Mouse (Mus musculus) hindbrain, embryonic 14.5 days (tissue): ENCODE measurements around the gene Snx9. TPM values are rescaled to one million over a fixed set of nuclear protein-coding genes. Genes with fewer than 3 reads are reported as not detected.

Experiments used
- ATAC-seq: fragments of 200-750 bp; cut with Nextera tagmentation; 2 replicates; pipeline ENCODE4 v1.8.0; 2017; ENCODE audit warnings: moderate number of reproducible peaks, mild to moderate bottlenecking, moderate TSS enrichment, moderate library complexity; ENCODE audit not compliant: low FRiP score
- DNase-seq: peaks from one replicate; pipeline ENCODE4 v3.0.0-alpha.2; 2015; ENCODE audit warnings: low spot score
- H3K27ac ChIP-seq: fragments of 300-500 bp; sonication (generic); 2 replicates; pipeline ENCODE4 v1.5.1; 2014; ENCODE audit warnings: mild to moderate bottlenecking, moderate library complexity
- H3K27me3 ChIP-seq: fragments of 300-500 bp; sonication (generic); 2 replicates; pipeline ENCODE4 v1.6.1; 2014; ENCODE audit warnings: mild to moderate bottlenecking, low read length, mixed read lengths; ENCODE audit not compliant: control insufficient read depth, insufficient read depth
- H3K36me3 ChIP-seq: fragments of 300-500 bp; sonication (generic); replicated peaks from 2 replicates; pipeline ENCODE4 v1.6.1; 2014; ENCODE audit not compliant: control insufficient read depth, insufficient read depth
- H3K4me1 ChIP-seq: fragments of 300-500 bp; sonication (generic); replicated peaks from 2 replicates; pipeline ENCODE4 v1.6.1; 2014; ENCODE audit warnings: antibody characterized with exemption, low read length, mixed read lengths; ENCODE audit not compliant: control insufficient read depth, insufficient read depth
- H3K4me2 ChIP-seq: fragments of 300-500 bp; sonication (generic); replicated peaks from 2 replicates; pipeline ENCODE4 v1.6.1; 2014; ENCODE audit warnings: mild to moderate bottlenecking, moderate library complexity
- H3K4me3 ChIP-seq: fragments of 300-500 bp; sonication (generic); replicated peaks from 2 replicates; pipeline ENCODE4 v1.5.1; 2014; ENCODE audit warnings: mild to moderate bottlenecking, low read length
- H3K9ac ChIP-seq: fragments of 300-500 bp; sonication (generic); 2 replicates; pipeline ENCODE4 v1.6.1; 2014
- H3K9me3 ChIP-seq: fragments of 300-500 bp; sonication (generic); 2 replicates; pipeline ENCODE4 v1.6.1; 2016; ENCODE audit warnings: low read length; ENCODE audit not compliant: control insufficient read depth
- WGBS: fragments of 180-500 bp; shearing (Covaris S2); extraction: QIAGEN DNeasy Blood & Tissue Kit; methylation state at CpG from one replicate; pipeline ENCODE4 v1.1.7; 2014; 5-methylcytosine and 5-hydroxymethylcytosine counted together
- polyA plus RNA-seq: library from polyadenylated mRNA; unstranded; fragments of >200 nt; fragmentation: Nextera tagmentation; extraction: Ambion mirVana; gene quantifications from 2 replicates; pipeline ENCODE4 v1.2.1, GENCODE M21; 2014

Gene Snx9
- polyA plus RNA-seq, 1 experiment from 2014 or later, result 10.8 TPM

GRCm38 (mm10) chr17:5921954-5922353 lies 80.8 kb downstream of the Snx9 start:
- H3K9me3 ChIP-seq, result no peaks in the 10 kb centered on the region
- no peaks in the 10 kb centered on the region for H3K4me1 ChIP-seq
- H3K4me3 ChIP-seq, result no peak overlapping the region
- H3K36me3 ChIP-seq, result peaks cover 16% of the 10 kb centered on the region
- no peak overlapping the region for H3K9ac ChIP-seq
- ATAC-seq, result no peak
- H3K4me2 ChIP-seq, result no peak overlapping the region
- no peak for DNase-seq
- WGBS, result 93% methylated on average over 8 of the region's 8 CpGs
- H3K27me3 ChIP-seq, result no peaks in the 10 kb centered on the region
- no peak overlapping the region for H3K27ac ChIP-seq

DNA sequence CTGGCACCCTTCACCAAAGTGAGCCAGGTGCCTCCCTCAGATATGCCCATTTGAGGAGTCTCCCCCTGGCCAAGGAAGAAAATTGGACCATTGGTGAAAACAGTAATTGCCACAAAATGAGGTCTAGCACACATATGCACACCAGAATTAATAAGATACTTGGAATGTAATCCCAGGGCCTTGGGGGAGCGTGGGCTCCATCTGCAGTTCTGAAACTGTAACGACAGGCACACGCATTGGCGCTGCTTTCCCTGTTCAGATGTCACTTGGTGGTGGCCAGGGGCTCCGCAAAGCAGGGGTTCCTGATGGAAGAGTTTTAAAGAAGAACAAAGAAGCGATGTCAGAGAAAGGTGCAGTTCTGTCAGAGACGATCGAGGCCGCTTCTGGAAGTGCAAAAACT lies 82.2 kb downstream of the Snx9 start:
- Histone ChIP-seq H3K9ac (no peak overlapping the region), H3K27me3 (no peaks in the 10 kb centered on the region), H3K4me1 (no peaks in the 10 kb centered on the region), H3K4me2 (no peak overlapping the region), H3K36me3 (peaks cover 14% of the 10 kb centered on the region), H3K9me3 (no peaks in the 10 kb centered on the region), H3K27ac (no peak overlapping the region), H3K4me3 (no peak overlapping the region)
- DNase-seq, result peak; percentile 71
- ATAC-seq, result no peak; the same call in 1 of the 2 replicates
- WGBS, result 68% methylated on average over 9 of the region's 9 CpGs

DNA sequence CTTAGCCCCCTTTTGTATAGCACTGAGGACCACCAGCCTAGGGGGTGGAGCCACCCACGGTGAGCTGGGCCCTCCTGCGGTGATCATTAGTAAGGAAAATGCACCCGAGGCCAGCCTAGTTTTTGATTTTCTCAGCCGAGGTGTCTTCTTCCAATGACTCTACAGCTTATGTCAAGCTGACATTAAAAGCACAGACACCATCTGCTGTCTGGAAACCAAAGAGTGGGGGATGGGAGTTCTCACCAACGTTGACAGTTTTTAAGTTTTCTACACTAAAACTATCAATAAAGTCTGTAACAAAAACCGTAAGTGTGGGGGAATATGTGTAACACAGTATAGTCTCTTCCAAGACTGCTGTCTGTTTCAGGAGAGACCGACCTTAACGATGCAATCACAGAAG lies 83.1 kb downstream of the Snx9 start:
- H3K4me3 ChIP-seq, result no peak overlapping the region
- peaks cover 7% of the 10 kb centered on the region for H3K36me3 ChIP-seq
- no peaks in the 10 kb centered on the region for H3K4me1 ChIP-seq
- H3K4me2 ChIP-seq, result no peak overlapping the region
- ATAC-seq, result no peak
- no peak for DNase-seq
- H3K9ac ChIP-seq, result no peak overlapping the region
- 66% methylated on average over 8 of the region's 8 CpGs for WGBS
- no peak overlapping the region for H3K27ac ChIP-seq
- H3K9me3 ChIP-seq, result no peaks in the 10 kb centered on the region
- no peaks in the 10 kb centered on the region for H3K27me3 ChIP-seq

- no peak overlapping the region for H3K27ac ChIP-seq
- no peak for DNase-seq
- WGBS, result 89% methylated on average over 7 of the region's 7 CpGs
These were observed 85.6 kb downstream of the Snx9 start for GRCm38 (mm10) chr17:5926710-5927109.

DNA sequence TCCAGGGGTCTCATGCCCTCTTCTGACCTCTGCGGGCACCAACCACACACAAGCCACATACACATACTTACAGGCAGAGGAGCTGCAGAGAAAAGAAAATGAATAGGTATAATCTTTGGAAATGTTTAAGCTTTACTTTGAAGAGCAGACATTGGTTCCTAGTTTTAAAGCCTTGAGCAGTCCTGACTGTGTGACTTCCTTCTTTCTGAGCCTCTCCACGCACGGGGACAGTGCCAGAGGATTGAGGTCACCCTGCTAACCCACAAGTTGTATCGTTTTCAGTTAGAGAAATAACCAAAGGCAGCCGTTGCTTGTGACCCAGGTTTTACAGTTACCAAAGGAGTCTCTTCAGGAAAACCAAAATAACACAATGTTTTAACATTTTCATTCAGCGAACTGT lies 87.9 kb downstream of the Snx9 start:
- WGBS, result 85% methylated on average over 6 of the region's 6 CpGs
- Histone ChIP-seq H3K9ac (no peak overlapping the region), H3K36me3 (no peaks in the 10 kb centered on the region; the same call in 1 of the 2 replicates), H3K4me1 (no peaks in the 10 kb centered on the region), H3K9me3 (no peaks in the 10 kb centered on the region), H3K27me3 (no peaks in the 10 kb centered on the region), H3K4me2 (no peak overlapping the region), H3K4me3 (no peak overlapping the region), H3K27ac (no peak overlapping the region)
- DNase-seq (no peak), ATAC-seq (no peak)

More at GRCm38 (mm10) chr17:5926710-5927109, 85.6 kb downstream of the Snx9 start:
- Histone ChIP-seq H3K36me3 (no peaks in the 10 kb centered on the region; the same call in 1 of the 2 replicates), H3K4me2 (no peak overlapping the region), H3K9me3 (no peaks in the 10 kb centered on the region), H3K9ac (no peak overlapping the region), H3K4me3 (no peak overlapping the region), H3K27me3 (no peaks in the 10 kb centered on the region), H3K4me1 (no peaks in the 10 kb centered on the region)
- ATAC-seq, result no peak

GRCm38 (mm10) chr17:5932161-5932560 lies 91.0 kb downstream of the Snx9 start:
- ATAC-seq (no peak), DNase-seq (no peak)
- WGBS, result 85% methylated on average over 5 of the region's 5 CpGs
- Histone ChIP-seq H3K4me3 (no peak overlapping the region), H3K9ac (no peak overlapping the region), H3K36me3 (no peaks in the 10 kb centered on the region; the same call in 1 of the 2 replicates), H3K4me2 (no peak overlapping the region), H3K4me1 (no peaks in the 10 kb centered on the region), H3K9me3 (no peaks in the 10 kb centered on the region), H3K27ac (no peak overlapping the region), H3K27me3 (no peaks in the 10 kb centered on the region)

DNA sequence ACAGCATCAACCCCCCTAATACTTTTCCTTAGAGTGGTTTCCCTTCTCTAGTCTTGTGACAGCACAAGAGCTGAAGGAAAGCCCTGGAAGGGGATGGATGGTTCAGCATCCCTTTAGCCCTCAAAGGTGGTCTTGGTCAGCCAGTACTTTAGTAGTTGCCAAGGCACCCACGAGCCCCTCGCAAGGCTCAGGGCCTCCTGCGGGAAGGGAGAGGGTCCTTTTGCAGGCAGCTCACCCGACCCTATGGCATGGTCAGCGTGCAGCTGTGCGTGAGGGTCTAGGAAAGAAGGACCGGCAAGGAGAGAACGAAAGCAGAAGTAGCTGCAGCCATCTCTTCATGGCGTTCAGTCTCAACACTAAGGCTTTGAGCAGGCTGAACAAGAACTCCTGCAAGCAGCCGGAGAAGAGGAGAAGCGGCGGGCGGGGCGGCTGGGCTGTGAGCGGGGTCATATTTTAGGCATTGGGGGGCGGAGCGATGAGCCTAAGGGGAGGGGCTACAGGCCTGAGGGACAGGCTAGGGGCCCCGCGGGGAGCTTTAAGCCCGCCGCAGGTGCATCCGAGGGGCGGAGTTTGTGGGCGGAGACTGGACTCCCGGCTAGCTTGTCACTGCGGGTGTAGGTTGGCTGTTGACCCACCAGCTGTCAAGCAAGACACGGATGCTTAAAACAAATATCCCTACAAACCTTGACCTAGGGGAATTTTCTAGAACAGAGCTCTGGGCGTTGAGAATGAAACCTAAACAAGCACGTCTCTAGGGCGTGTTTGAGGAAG lies 93.6 kb downstream of the Snx9 start:
- WGBS, result 1% methylated on average over 30 of the region's 30 CpGs
- Histone ChIP-seq H3K4me3 (peak overlapping the region; percentile 30), H3K27me3 (no peaks in the 10 kb centered on the region; the same call in 1 of the 2 replicates), H3K9me3 (no peaks in the 10 kb centered on the region), H3K36me3 (no peaks in the 10 kb centered on the region; the same call in 1 of the 2 replicates), H3K4me2 (peak overlapping the region; percentile 58), H3K9ac (peak overlapping the region; percentile 56), H3K4me1 (no peaks in the 10 kb centered on the region), H3K27ac (no peak overlapping the region)
- DNase-seq, result peak; percentile 65
- ATAC-seq, result peak; percentile 73

GRCm38 (mm10) chr17:5935680-5936079 lies 94.6 kb downstream of the Snx9 start:
- WGBS, result 46% methylated on average over 3 of the region's 3 CpGs
- no peak for ATAC-seq

DNA sequence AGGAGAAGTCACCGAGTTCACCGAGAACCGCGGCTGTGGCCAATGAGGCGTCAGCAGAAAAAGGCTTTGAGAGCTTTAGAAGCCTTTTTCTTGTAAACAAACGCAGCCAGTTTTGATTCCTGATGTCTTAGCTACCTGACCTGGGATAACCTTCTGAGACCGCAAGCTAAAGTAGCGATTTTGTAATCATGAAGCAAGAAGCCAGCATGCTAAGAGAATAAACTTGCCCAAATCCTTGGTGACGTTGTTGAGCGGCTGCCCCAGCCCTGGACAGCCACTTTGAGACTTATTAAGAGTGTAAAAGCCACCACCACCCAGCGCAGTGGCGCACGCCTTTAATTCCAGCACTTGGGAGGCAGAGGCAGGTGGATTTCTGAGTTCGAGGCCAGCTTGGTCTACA lies 95.1 kb downstream of the Snx9 start:
- Histone ChIP-seq H3K9ac (no peak overlapping the region), H3K4me2 (no peak overlapping the region), H3K36me3 (no peaks in the 10 kb centered on the region), H3K4me1 (no peaks in the 10 kb centered on the region), H3K27me3 (peaks cover 10% of the 10 kb centered on the region), H3K4me3 (no peak overlapping the region), H3K27ac (no peak overlapping the region), H3K9me3 (no peaks in the 10 kb centered on the region)
- ATAC-seq, result no peak
- 43% methylated on average over 14 of the region's 14 CpGs for WGBS
- DNase-seq, result no peak

More at GRCm38 (mm10) chr17:5935680-5936079, 94.6 kb downstream of the Snx9 start:
- H3K27ac ChIP-seq, result no peak overlapping the region
- no peaks in the 10 kb centered on the region for H3K36me3 ChIP-seq
- no peak overlapping the region for H3K9ac ChIP-seq
- DNase-seq, result no peak
- no peaks in the 10 kb centered on the region for H3K4me1 ChIP-seq
- H3K4me2 ChIP-seq, result no peak overlapping the region; the same call in 1 of the 2 replicates
- H3K9me3 ChIP-seq, result no peaks in the 10 kb centered on the region
- no peak overlapping the region for H3K4me3 ChIP-seq
- H3K27me3 ChIP-seq, result peaks cover 7% of the 10 kb centered on the region
